Mouse (Mus musculus) liver, adult 2 months (tissue): ENCODE measurements at regions not wholly inside any gene's neighbourhood (a gene's known extent, or its start where the extent isn't known, plus 50 kb on each side); places are given as distances from the start of the nearest gene placed in this dataset.

ENCODE experiments used
- CTCF ChIP-seq: fragments of 200-500 bp; IDR thresholded peaks from 2 replicates; pipeline ENCODE4 v1.5.1; 2011; ENCODE audit warnings: low read depth, low read length, control low read depth
- POLR2A ChIP-seq: fragments of 200-500 bp; IDR thresholded peaks from 2 replicates; pipeline ENCODE4 v1.6.1; 2011; ENCODE audit warnings: low read length, control low read depth; ENCODE audit not compliant: insufficient read depth; ENCODE audit errors: extremely low read depth

DNA sequence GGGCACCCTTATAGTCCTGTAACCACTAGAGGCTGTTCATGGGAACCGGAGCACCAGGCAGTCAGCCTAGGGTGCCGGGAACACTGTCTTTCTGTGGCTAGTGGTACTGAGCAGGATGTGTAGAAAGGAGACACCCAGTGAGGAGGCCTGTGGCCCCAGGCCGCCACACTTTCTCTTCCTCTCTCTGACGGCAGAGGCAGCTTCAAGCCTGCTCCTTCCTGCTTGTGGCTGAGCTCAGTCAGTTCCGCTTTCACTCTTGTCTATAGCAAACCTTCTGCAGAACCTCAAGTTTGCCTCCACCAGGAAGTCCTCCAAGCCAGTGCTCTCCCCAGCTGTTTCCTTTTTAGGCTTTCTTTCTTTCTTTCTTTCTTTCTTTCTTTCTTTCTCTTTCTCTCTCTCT, 197.2 kb downstream of the Uaca start:
- TF ChIP-seq POLR2A (no peak), CTCF (no peak)
